Mouse (Mus musculus): ENCODE measurements around the gene Pdzd2.

Pdzd2 gene

DNA sequence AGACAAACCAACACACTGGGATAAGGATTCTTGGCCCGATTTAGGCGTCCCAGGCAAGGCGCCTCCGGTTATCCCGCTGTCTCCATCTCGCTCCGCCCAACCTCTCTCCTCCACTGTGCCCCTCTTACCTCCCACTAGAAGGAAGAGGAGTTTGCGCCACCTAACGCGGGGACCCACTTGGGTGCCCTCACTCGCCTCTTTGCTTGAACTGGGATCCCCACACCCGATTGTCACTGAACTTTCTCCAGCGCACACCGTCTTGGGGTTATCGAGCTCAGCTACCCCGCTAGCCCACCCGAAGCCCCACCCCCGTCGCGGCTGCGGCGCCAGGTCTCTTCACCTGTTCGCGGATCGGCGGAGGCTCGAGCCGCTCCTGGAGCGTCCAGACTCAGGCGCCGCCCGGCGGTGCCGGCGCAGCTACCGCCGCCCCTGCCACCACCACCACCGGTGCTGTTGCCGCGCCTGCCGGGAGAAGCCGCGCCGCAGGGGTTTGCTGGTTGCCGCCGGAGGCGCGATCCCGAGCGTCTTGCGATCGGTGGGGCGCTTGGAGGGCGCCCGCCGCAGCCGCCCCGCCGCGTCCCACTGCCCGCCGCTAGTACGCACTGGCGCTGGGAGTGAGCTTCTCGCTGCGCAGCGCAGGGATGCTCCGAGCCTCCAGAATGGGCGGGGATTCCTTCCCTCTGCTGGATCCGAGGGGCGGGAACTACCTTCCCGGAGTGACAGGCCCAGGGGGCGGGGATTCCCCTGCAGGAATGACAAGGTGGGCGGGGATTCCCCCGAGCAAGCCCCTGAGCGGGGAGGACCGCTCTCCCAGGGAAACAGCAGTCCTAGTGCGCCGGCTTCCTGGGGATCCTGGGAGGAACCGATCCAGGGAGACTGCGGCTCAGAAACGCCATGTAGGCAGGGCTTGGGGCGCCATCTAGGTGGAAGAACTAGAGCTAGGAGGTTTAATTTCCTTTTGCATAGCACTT, at the start of gene Pdzd2:
Gene Pdzd2 (minus strand): TSS at position 648 of the 971 bp plus-strand sequence.
- no peak for DNase-seq (ENCODE audit: extremely low read depth, low read depth, low spot score)

- DNase-seq (ENCODE audit: extremely low read depth, low read depth, low spot score), result no peak
Measured at GRCm38 (mm10) chr15:12789406-12789867, 49.7 kb upstream of the Pdzd2 start.

DNA sequence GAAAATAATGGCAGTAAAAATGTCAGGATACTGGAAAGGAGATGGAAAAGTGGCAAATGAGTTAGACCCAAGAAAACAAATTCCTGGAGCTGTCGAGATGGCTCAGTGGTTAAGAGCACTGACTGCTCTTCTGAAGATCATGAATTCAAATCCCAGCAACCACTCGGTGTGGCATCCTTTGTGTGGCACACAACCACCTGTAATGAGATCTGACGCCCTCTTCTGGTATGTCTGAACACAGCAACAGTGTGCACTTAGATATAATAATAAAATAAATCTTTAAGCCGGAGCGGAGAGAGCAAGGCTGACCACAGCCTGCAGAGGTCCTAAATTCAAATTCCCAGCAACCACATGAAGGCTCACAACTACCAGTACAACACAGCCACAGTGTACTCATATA, 48.8 kb upstream of the Pdzd2 start:
- no peak for DNase-seq (ENCODE audit: extremely low read depth, low read depth, low spot score)

DNA sequence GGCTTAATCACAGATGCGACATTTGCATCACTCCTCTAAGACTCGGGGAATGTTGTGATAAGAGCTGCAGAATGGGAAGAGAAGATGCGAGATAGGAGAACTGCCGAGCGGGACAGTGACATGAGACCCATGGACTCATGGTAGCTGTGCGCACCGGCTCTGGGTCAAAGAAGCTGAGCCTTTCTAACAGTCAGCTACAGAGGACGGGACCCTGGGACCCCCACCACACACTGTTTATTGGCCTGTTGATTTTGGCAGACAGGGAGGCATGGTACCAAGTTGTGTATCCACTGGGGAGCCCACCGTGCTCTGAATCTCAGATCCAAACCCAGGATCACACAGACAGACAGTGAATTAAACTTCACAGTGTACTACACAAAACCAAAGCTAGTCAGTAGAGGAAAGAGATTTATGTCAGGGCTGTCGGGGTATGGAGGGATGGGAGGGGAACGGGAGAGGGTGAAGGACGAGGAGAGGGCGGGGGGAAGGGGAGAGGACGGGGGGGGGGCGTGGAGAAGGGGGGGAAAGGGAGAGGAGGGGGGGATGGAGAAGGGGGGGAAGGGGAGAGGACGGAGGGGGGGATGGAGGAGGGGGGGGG, 42.1 kb upstream of the Pdzd2 start:
- DNase-seq (ENCODE audit: extremely low read depth, low read depth, low spot score), result no peak

GRCm38 (mm10) chr15:12781296-12781695, 41.6 kb upstream of the Pdzd2 start:
- DNase-seq (ENCODE audit: extremely low read depth, low read depth, low spot score), result no peak

- DNase-seq (ENCODE audit: extremely low read depth, low read depth, low spot score), result no peak
Measured at GRCm38 (mm10) chr15:12774149-12774753, 34.5 kb upstream of the Pdzd2 start.

GRCm38 (mm10) chr15:12770958-12771357, 31.2 kb upstream of the Pdzd2 start:
- no peak for DNase-seq (ENCODE audit: extremely low read depth, low read depth, low spot score)

DNA sequence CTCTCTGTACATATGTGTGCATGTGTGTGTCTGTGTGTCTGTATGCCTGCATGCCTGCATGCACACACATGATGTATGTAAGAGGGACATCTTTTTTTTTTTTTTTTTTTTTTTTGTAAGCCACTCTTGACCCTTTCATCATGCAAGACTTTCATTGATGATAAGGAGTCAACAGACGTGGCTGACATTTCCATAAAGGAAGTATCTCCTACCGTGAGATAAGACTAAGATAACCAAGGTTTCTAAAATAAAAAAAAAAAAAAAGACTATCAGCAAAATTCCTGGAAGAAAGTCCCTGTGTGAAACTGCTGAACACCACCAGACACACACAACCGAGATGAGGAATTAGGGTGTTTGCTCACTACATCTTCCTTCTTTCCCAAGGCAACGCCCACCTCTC, 27.1 kb upstream of the Pdzd2 start:
- no peak for DNase-seq (ENCODE audit: extremely low read depth, low read depth, low spot score)

DNA sequence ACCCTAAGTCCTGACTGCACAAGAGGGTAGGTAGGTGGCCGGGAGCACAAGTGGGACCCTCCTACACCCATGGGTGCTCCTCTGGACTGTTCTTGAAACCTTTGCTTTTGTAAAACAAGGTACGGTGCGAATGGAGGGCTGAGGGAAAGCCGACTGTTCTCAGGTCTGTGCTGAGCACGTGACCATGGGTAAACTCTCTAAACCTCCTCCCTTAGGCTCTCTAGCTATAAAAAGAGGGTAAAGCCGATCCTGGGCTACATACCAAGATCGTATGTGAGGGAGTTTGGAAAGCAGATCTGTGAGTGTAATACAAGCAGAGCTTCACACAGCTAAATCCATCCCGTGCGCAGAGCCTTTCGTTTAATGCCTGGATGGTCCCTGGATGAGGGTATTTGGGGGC, 23.4 kb upstream of the Pdzd2 start:
- DNase-seq (ENCODE audit: extremely low read depth, low read depth, low spot score), result no peak

DNA sequence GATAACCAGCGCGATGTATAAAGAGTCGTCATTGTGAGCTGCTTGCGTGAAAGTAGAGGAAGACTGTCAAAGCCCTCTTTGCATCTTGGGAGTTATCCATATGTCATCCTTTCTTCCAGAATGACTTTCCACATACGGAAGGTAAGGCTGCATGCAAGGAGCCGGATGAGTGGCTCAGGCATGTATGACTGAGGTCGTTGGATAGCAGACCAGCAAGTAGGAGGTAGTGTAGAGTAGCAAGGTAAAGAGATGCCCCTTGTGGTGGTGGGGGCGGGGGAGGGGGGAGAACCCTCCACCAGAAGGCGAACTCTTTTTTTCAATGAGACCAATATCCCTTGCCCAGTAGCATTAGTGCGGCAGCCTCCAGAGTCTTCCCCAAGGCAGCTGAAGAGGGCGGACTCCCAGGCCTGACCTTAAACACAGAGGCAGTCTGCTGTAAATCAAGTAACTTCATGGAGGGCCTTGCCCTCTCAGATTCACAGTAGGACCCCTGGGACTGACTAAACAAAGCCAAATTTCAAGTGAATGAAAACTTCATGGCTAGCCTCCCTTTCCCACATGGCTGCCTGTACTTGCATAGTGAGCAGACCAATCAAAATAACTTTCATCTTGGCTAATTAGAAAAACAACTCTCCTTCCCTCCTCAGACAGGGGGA, 22.7 kb upstream of the Pdzd2 start:
- no peak for DNase-seq (ENCODE audit: extremely low read depth, low read depth, low spot score)

DNA sequence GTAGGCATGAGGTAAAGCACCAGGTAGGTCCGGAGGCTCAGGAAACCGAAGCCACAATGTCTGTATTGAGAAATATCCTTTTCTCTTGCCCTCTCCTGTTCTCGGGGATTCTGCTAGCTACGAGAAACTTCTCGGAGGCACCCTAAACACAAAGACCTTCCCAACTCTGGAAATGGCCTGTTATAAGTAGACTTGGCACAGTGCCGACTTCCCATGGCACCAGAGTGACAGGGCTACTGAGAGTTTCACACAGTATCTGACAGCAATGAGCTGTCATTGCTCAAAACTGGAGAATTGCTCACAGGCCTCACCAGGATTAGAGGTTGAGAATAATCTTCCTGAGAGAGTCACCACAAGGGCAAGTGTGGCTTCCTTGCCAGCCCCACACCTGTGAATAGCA, 21.0 kb upstream of the Pdzd2 start:
- DNase-seq (ENCODE audit: extremely low read depth, low read depth, low spot score), result no peak

GRCm38 (mm10) chr15:12758461-12758860, 18.7 kb upstream of the Pdzd2 start:
- no peak for DNase-seq (ENCODE audit: extremely low read depth, low read depth, low spot score)

- no peak for DNase-seq (ENCODE audit: extremely low read depth, low read depth, low spot score)
Measured at GRCm38 (mm10) chr15:12757757-12758156, 18.0 kb upstream of the Pdzd2 start.

DNA sequence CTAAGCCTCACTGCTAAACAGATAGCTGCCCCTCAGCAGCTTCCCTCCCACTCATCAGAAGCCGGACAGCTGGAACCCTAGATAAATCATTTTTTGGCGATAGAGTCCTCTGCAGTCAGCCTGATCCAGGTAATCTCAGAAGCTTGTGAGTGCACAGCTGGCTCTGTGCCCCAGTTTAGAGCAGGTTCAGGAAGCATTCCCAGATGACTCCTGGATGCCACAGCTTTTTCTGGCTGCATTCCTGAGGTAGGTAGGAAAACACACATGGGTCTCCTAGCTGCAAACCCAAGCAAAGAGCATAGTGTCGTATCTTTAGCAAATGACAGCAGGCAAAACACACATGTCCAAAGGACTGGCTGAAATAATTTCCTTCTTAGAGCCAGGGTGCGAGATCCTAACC, 13.5 kb upstream of the Pdzd2 start:
- no peak for DNase-seq (ENCODE audit: extremely low read depth, low read depth, low spot score)

DNA sequence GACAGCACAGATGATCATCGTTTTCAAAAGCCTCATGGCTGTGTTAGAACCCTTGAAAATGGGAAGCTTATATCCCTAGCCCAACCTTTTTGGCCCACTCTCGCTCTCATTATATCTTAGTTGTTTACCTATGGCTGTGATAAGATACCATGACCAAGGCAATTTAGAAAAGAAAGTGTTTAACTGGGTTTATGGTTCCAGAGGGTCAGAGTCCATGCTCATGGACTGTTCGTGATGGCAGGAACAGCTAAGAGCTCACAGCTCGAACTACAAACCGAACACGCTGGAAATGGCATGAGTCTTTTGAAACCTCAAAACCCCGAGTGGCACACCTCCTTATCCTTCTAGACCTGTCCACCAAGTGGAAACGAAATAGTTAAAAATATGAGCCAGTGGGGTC, 11.2 kb upstream of the Pdzd2 start:
- DNase-seq (ENCODE audit: extremely low read depth, low read depth, low spot score), result no peak

DNA sequence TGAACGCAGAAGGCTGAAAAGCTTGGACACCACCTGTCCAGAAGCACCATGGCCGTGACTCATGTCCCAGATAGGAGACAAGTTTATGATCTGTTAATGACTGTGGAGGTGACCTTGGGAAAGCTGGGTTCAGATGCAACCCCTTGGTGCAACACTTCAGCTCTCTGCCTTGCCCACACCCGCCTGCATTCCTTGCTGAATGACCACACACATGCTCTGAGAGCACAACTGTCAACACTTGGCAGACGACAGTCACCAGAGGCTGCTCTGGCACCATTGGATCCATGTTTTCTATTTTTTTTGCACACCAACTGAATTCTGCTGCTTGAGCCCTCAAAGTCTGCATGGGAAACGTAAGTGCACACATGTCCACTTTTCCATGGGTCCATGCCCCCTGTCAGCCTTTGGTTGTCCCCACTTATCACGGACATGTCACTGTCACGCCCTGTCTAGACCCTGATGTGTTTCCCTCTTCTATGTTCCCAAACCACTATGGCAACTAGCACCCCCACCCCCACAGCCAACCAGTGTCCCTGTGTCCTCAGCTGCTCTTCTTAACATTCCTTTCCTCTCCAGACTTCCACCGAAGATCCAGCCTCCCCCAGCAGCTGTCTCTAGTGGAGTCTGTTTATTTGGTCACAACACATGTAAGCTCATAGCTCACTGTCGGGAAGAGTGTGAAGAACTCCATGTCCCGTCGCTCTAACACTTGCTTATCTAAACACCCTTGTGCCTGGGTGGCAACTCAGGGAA, 10.0 kb upstream of the Pdzd2 start:
- no peak for DNase-seq (ENCODE audit: extremely low read depth, low read depth, low spot score)

DNA sequence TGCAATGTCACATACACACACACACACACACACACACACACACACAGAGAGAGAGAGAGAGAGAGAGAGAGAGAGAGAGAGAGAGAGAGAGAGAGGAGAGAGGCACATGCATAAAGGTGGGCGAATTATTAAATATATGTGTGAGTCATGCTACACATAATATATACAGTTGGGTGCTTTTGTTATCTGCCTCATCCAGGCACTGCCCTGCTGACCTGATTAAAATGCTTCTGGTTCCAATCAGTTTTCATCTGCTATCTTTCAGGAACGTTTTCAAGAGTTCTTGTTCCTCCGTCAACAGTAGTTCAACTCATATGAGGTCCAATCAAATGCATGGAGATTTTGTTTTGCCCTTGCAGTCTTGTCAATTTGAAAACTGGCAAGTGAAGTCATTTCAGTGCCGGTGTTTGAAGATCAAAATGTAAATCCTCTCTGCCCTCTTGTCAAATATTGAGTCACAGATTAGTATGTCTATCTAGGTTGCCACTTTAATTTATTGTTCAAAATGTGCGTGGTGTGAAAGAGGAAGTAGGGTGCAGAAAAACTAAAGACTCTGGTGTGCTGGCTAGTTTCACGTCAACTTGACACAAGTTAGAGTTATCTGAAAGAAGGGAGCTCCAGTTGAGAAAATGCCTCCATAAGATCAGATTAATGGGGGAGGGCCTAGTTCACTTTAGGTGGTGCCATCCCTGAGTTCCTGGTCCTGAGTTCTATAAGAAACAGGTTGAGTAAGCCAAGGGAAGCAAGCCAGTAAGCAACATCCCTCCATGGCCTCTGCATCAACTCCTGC, 2.6 kb upstream of the Pdzd2 start:
- no peak for DNase-seq (ENCODE audit: extremely low read depth, low read depth, low spot score)

DNA sequence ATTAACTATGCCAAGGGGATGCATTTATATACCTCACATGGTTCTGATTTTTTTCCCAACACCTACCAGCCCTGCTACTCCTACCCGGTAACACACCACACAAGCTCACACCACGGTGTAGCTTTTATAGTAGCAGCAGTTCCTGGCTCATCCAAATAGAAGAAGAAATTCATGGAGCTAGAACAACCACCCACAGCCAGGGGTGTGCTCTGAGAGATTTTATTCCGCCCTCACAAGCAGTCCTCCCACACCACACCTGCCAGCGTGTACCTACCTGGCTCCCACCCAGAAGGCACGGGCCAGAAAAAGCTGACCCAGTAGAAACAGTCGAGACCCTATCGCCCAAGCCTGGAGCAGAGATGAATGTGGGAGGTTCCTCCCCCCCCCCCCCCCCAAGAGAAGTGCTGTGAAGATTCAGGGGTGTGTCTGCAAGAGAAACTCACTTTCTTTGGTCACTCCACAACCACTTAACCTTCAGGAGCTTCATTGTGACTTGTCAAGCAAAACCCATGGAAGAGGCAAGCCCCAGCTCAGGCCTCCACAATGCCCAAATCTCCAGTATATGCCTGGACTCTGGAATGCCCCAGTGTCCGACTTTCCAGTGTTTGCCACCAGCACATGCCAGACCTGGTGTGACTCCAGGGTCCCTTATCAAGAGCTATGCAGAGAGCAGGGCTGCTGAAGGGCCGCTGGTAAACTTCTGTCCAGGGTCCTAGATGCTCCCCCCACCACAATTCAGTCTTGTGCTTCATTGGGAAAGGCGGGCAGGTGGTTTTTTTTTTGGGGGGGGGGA, 1.2 kb downstream of the Pdzd2 start:
- no peak for DNase-seq (ENCODE audit: extremely low read depth, low read depth, low spot score)

GRCm38 (mm10) chr15:12735208-12735607, 4.5 kb downstream of the Pdzd2 start:
- no peak for DNase-seq (ENCODE audit: extremely low read depth, low read depth, low spot score)

Measured in fat pad, adult 2 months (tissue).